Mouse (Mus musculus) v-Abl transformed pro-B cells (cell line): ENCODE measurements around the gene 6820408C15Rik.

Source experiments
- in situ Hi-C, 2 experiments: fragments of 400-800 bp; cut with MboI; formaldehyde crosslinking; loops; one replicate each; pipeline ENCODE4 v1.15.1; 2025; ENCODE audit not compliant: unreplicated experiment in 2 of 2

6820408C15Rik gene

DNA sequence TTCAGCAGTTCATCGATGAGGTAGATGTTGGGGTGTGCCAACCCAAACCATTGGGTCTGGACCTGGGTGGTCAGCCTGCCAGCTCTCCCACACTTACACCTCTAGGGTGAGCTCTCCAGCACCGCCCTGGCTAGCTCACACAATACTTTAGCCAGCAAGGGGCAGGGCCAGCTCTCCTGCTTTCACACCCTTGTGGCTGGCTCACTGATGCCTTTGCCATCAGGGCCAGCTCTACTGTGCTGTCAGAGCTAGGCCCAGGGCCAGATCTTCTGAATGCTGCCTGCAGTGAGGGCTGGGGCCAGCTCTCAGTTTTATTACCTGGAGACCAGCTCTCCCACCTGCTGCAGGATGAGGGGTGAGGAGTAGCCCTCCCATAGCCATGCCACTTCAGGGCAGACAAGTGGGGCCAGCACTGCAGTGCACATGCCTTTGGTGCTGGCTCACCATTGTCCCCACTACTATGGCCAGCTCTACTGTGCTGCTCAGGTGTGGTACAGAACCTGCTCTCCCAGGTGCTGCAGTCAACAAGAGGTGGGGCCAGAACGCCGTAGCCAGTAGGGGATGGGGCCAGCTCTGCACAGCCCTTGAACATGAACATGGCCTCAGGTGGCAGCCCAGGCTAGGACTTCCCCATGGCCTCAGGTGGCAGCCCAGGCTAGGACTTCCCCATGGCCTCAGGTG lies 36.9 kb downstream of the 6820408C15Rik start:
- in situ Hi-C loops = no loop called here

DNA sequence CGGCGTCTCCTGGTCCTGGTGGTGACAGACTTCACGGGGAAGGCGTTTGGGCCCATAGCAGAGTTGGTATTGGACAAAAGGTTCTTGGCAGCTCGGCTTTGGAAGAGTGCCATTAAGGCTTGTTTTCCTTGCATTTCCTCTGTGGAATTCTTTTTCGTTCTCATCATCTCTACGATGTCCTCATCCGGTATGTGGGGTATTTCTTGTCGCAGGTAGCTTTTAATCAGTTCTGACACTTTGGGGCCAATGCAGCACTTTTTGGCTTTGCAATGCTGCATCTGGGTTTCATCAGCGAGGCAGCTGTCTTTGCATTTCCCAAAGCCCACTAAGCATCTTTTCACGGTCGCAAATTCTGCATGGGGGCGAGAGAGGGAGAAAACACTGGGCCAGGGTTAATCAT lies 43.9 kb downstream of the 6820408C15Rik start:
- in situ Hi-C loops = no loop called here

DNA sequence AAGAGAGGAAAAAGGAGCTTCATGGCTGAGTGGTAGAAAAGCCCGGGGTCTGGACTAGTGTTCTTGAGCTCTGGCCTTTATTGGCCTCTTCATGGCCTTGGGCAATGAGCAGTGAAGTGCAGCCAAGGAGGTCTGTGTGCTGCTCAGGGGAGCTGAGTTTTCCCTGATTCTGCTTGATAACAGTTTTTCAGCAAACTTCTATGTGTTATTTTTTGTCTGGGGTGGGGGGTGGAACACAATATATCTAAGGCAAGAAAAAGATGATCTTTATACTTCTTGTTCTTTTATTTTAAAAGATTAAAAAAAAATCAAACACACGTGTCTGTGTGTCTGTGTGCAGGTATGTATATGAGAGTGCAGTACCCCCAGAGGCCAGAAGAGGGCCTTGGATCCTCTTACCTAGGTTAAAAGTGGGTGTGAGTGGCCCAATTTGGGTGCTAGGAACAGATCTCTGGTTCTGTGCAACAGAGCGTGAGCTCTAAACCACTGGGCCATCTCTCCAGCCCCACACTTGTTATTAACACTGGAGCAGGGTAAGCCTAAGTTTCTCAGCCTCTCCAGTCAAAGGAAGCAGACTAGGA lies 49.3 kb downstream of the 6820408C15Rik start, which contains the start of gene Defb23:
TSS of gene Defb23 (minus strand) at position 51 of the 581 bp plus-strand sequence.
- in situ Hi-C loops = no loop called here

DNA sequence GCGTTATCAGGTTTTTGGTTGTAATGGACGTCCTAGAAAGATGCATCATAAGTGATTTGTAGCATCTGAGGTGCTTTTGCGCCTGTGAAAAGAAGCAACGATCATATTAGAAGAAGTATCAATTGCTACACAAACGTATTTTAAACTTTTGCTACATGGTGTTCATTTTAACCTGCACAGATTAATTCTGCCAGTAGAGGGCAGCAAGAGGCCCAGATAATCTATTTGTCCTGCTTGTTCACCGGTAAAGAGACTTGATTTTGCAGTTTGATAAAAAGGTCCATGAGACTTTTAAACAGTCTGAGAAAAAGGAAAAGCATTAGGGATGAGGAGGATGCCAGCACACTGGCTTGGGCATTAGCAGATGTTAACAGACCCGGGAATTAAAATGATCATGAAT lies 55.6 kb downstream of the 6820408C15Rik start:
- in situ Hi-C loops = no loop called here

DNA sequence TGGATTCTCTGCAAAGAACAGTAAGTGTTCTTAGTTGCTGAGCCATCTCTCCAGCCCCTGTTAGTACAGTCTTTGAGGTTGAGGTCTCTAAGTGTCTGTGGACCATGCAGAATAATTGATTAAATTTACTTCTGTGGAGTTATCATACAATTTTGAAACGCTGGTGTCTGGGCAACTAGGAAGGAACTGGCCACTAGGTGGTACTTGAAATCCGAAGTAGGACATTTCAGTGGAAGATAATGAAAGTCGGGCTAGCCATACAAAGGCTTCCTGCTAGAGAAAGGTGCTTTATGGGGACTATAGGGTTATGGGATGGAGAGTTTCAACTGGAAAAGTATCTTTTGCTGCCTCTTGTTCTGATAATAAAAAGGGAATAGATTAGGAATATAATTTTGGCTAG lies 57.0 kb downstream of the 6820408C15Rik start:
- in situ Hi-C loops = no loop called here

DNA sequence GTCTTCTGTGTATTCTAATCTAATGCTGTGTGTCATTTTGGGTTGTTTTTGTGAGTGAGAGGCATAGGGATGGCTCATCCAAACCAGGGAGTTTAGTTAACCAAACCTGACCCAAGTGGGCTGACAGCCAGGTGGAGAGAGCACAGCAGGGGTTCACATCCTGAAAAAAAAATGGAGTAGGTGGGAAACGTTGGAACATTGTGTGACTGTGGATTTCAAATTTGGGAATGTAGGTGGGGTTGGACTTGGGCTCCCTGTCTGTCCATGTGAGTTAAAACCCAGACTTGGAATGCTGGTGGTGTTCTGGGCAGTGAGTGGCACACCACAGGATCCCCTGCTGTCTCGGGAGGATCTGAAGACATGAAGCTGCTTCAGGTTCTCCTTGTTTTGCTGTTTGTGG lies 61.4 kb downstream of the 6820408C15Rik start, which contains the start of gene Defb20:
TSS of gene Defb20 (plus strand) at position 301 of the 400 bp plus-strand sequence.
- in situ Hi-C loops = no loop called here

DNA sequence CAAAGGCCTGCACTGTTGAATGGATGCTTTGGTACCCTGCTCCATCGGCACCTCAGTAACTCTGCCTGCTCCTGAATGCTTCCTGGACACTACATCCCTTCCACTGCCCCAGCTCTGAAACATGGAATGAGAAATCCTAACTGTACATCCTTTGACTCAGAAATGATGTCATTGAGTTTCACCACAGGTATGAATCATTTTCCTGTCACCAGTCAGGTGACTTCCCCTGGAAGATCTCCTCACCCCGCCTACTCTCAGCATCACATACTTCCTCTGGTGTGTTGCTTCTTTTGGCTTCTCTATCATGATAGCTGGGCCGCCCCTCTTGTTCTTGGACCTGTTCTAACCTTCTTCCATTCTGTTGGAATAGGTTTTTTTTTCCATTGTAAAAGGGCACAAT lies 65.5 kb downstream of the 6820408C15Rik start:
- in situ Hi-C loops = no loop called here

DNA sequence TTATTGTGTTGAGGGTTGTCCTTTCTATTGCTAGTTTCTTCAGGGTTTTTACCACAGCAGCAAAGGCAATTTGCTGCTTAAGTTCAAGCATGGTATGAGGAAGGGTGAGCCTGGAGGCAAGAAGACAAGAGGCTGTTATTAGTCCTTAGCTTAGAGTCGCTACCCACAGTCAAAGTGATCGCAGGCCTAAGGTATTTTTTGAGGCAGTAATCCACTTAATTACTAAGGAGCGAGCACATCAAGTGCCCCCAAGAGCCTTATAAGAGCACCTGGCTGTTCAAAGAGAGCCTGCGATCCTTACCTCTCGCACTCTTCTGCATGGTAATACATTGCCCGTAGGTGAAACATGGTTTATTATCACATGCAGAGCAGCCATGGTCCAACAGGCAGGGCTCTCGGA lies 66.3 kb downstream of the 6820408C15Rik start:
- in situ Hi-C loops = no loop called here

DNA sequence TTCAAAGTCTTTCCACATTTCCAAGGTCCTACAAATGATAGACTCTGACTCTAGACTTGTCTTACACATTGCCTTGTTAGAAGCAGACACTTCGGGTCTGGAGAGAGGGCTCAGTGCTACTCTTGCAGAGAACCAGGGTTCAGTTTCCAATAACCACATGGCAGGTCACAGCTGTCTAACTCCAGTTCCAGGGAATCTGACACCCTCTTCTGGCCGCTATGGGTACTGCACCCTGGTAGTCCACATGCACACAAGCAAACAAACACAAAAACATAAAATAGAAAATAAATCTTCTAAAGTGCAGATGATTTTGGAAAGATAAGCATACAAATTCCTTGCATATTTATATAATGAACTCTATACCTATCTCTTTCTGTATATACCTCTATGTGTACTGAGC lies 71.6 kb downstream of the 6820408C15Rik start:
- in situ Hi-C loops = no loop called here

DNA sequence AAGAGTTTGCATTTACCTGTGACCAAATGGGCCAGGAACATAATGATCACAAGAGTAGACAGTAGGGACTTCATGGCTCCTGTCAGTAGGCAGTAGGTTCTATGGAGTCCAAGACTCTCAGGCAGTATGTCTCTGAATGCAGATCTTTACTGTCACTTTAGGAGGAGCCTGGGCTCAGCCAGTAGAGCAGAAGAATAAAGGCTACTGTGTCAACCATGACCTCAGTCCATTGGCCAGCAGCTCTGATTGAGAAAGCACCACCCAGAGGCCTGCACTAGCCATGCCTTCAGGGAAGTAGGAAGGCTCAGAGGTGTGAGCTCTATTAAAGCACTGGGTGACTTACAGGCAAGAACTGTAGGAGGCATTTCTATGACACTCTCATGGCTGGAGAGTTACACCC lies 74.7 kb downstream of the 6820408C15Rik start, which contains the start of gene Defb22:
TSS of gene Defb22 (minus strand) at position 101 of the 400 bp plus-strand sequence.
- in situ Hi-C loops = no loop called here

DNA sequence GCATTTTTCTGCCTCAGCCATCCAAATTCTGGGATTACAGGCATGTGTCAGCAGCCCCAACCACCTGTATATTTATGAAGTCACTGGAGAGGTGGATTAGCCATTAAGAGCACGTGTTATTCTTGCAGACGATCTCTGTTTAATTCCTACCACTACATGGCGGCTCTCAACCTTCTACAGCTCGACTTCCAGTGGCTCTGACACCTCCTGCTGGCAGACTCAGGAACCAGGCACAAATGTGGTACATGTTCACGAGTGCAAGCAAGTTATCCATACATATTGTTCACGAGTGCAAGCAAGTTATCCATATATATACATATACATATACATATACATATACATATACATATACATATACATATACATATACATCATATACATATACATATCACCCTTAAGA lies 77.8 kb downstream of the 6820408C15Rik start:
- in situ Hi-C loops = no loop called here
